Mouse (Mus musculus) testis, adult 2 months (tissue): ENCODE measurements around the gene Maats1.

ENCODE experiments used
- CTCF ChIP-seq: fragments of 200-500 bp; IDR thresholded peaks from 2 replicates; pipeline ENCODE4 v1.5.1; 2012; ENCODE audit warnings: low read depth, mild to moderate bottlenecking, inconsistent platforms, low read length, moderate library complexity; ENCODE audit not compliant: control insufficient read depth, insufficient read depth, insufficient replicate concordance
- POLR2A ChIP-seq: fragments of 200-500 bp; IDR thresholded peaks from 2 replicates; pipeline ENCODE4 v1.6.1; 2012; ENCODE audit warnings: low read depth, mild to moderate bottlenecking, inconsistent platforms, low read length, moderate library complexity; ENCODE audit not compliant: control insufficient read depth

GRCm38 (mm10) chr16:38274737-38275136 is 67.2 kb downstream of the Maats1 start:
- no peak for TF ChIP-seq CTCF
- TF ChIP-seq POLR2A = no peak
